Mouse (Mus musculus) MEL (cell line): ENCODE results near the gene Isy1. TPM values are rescaled to one million over a fixed set of nuclear protein-coding genes. Genes with fewer than 3 reads are reported as not detected.

Experiments used
- DNase-seq: peaks from one replicate; pipeline ENCODE4 v3.0.0; 2011; ENCODE audit warnings: low read depth, low spot score
- H3K27ac ChIP-seq: 2 replicates; pipeline ENCODE4 v1.5.1; 2012; ENCODE audit warnings: low read depth, mild to moderate bottlenecking, control low read depth, low read length, moderate library complexity; ENCODE audit not compliant: control insufficient read depth
- H3K27me3 ChIP-seq, 2 experiments: fragments of 150-350 bp in 1 of 2; sonication (generic) in 1 of 2; 2 replicates each; pipeline ENCODE4 v1.6.1; 2012; ENCODE audit warnings: low read length in 2 of 2, mild to moderate bottlenecking in 2 of 2, improper control_type of control experiment in 1 of 2, moderate library complexity in 1 of 2; ENCODE audit not compliant: insufficient read depth in 2 of 2, control insufficient read depth in 1 of 2
- H3K36me3 ChIP-seq, 2 experiments: 2 replicates each; pipeline ENCODE4 v1.6.1; 2012 to 2014; ENCODE audit warnings: low read length in 2 of 2, improper control_type of control experiment in 1 of 2, inconsistent platforms in 1 of 2, mild to moderate bottlenecking in 1 of 2; ENCODE audit not compliant: insufficient read depth in 2 of 2, control insufficient read depth in 1 of 2
- H3K4me1 ChIP-seq, 2 experiments: fragments of 150-350 bp in 1 of 2; sonication (generic) in 1 of 2; 2 replicates each; pipeline ENCODE4 v1.6.1; 2012; ENCODE audit warnings: low read length in 2 of 2, improper control_type of control experiment in 1 of 2, mild to moderate bottlenecking in 1 of 2; ENCODE audit not compliant: insufficient read depth in 2 of 2, control insufficient read depth in 1 of 2
- H3K4me3 ChIP-seq, 2 experiments: fragments of 150-350 bp in 1 of 2; sonication (generic) in 1 of 2; 2 replicates each; pipeline ENCODE4 v1.5.1; 2012; ENCODE audit warnings: low read depth in 2 of 2, low read length in 2 of 2, mild to moderate bottlenecking in 2 of 2, moderate library complexity in 2 of 2, control low read depth in 1 of 2, improper control_type of control experiment in 1 of 2; ENCODE audit not compliant: control insufficient read depth in 1 of 2, insufficient read depth in 1 of 2
- H3K79me2 ChIP-seq: 2 replicates; pipeline ENCODE4 v1.6.1; 2012; ENCODE audit warnings: mild to moderate bottlenecking, low read length, moderate library complexity; ENCODE audit not compliant: control insufficient read depth, poor library complexity, insufficient read depth
- H3K9ac ChIP-seq: 2 replicates; pipeline ENCODE4 v1.6.1; 2012; ENCODE audit warnings: low read depth, mild to moderate bottlenecking, control low read depth, low read length, moderate library complexity; ENCODE audit not compliant: control insufficient read depth, poor library complexity, severe bottlenecking
- H3K9me3 ChIP-seq: fragments of 150-350 bp; sonication (generic); replicated peaks from 2 replicates; pipeline ENCODE4 v1.6.1; 2012; ENCODE audit warnings: mild to moderate bottlenecking, low read length, improper control_type of control experiment, moderate library complexity; ENCODE audit not compliant: insufficient read depth
- BHLHE40 ChIP-seq: IDR thresholded peaks from 2 replicates; pipeline ENCODE4 v1.6.1; 2012; ENCODE audit warnings: low read depth, mild to moderate bottlenecking, inconsistent platforms, low read length, improper control_type of control experiment, borderline replicate concordance
- CHD2 ChIP-seq: IDR thresholded peaks from 2 replicates; pipeline ENCODE4 v1.6.1; 2011; ENCODE audit warnings: low read length, improper control_type of control experiment
- E2F4 ChIP-seq: IDR thresholded peaks from 2 replicates; pipeline ENCODE4 v1.6.1; 2011; ENCODE audit warnings: low read depth, low read length, improper control_type of control experiment, borderline replicate concordance
- ELF1 ChIP-seq: IDR thresholded peaks from 2 replicates; pipeline ENCODE4 v1.6.1; 2014; ENCODE audit warnings: low read depth, mild to moderate bottlenecking, inconsistent platforms, low read length, improper control_type of control experiment, moderate library complexity
- EP300 ChIP-seq, 2 experiments: IDR thresholded peaks; 2 replicates each; pipeline ENCODE4 v1.6.1; 2011; ENCODE audit warnings: improper control_type of control experiment in 2 of 2, low read length in 2 of 2, low read depth in 1 of 2, mild to moderate bottlenecking in 1 of 2
- GABPA ChIP-seq: IDR thresholded peaks from 2 replicates; pipeline ENCODE4 v1.6.1; 2012; ENCODE audit warnings: low read depth, mild to moderate bottlenecking, inconsistent platforms, low read length, improper control_type of control experiment, moderate library complexity
- JUND ChIP-seq: IDR thresholded peaks from 2 replicates; pipeline ENCODE4 v1.6.1; 2011; ENCODE audit warnings: low read depth, mild to moderate bottlenecking, improper control_type of control experiment, low read length
- KAT2A ChIP-seq: conservative IDR thresholded peaks from 2 replicates; pipeline ENCODE4 v1.6.1; 2012; ENCODE audit warnings: low read depth, low read length, improper control_type of control experiment, inconsistent platforms
- MXI1 ChIP-seq: IDR thresholded peaks from 2 replicates; pipeline ENCODE4 v1.6.1; 2011; ENCODE audit warnings: mild to moderate bottlenecking, low read depth, low read length, improper control_type of control experiment
- MYB ChIP-seq: IDR thresholded peaks from 2 replicates; pipeline ENCODE4 v1.6.1; 2011; ENCODE audit warnings: mild to moderate bottlenecking, low read depth, low read length, improper control_type of control experiment
- MYC ChIP-seq: IDR thresholded peaks from 2 replicates; pipeline ENCODE4 v1.6.1; 2011; ENCODE audit warnings: low read depth, mild to moderate bottlenecking, low read length, improper control_type of control experiment, moderate library complexity
- NELFE ChIP-seq: IDR thresholded peaks from 2 replicates; pipeline ENCODE4 v1.6.1; 2011; ENCODE audit warnings: low read depth, low read length, improper control_type of control experiment
- NRF1 ChIP-seq: IDR thresholded peaks from 2 replicates; pipeline ENCODE4 v1.6.1; 2014; ENCODE audit warnings: low read depth, mild to moderate bottlenecking, inconsistent platforms, low read length, improper control_type of control experiment, moderate library complexity; ENCODE audit not compliant: poor library complexity, insufficient read depth, severe bottlenecking
- POLR2A ChIP-seq, 2 experiments: IDR thresholded peaks; 2 replicates each; pipeline ENCODE4 v1.6.1; 2011 to 2012; ENCODE audit warnings: low read length in 2 of 2, mild to moderate bottlenecking in 2 of 2, control low read depth in 1 of 2, improper control_type of control experiment in 1 of 2, low read depth in 1 of 2, moderate library complexity in 1 of 2; ENCODE audit not compliant: control insufficient read depth in 1 of 2, insufficient read depth in 1 of 2, poor library complexity in 1 of 2
- POLR2AphosphoS5 ChIP-seq: IDR thresholded peaks from 2 replicates; pipeline ENCODE4 v1.6.1; 2012; ENCODE audit warnings: low read depth, borderline replicate concordance, mild to moderate bottlenecking, inconsistent platforms, low read length, moderate library complexity, mixed read lengths
- RAD21 ChIP-seq: IDR thresholded peaks from 2 replicates; pipeline ENCODE4 v1.6.1; 2011; ENCODE audit warnings: mild to moderate bottlenecking, low read depth, low read length, improper control_type of control experiment
- RCOR1 ChIP-seq: IDR thresholded peaks from 2 replicates; pipeline ENCODE4 v1.6.1; 2012; ENCODE audit warnings: low read depth, mild to moderate bottlenecking, inconsistent platforms, low read length, improper control_type of control experiment
- SMC3 ChIP-seq: IDR thresholded peaks from 2 replicates; pipeline ENCODE4 v1.6.1; 2011; ENCODE audit warnings: low read depth, low read length, improper control_type of control experiment
- TBP ChIP-seq: IDR thresholded peaks from 2 replicates; pipeline ENCODE4 v1.8.0; 2011; ENCODE audit warnings: low read depth, low read length, improper control_type of control experiment
- TCF12 ChIP-seq: IDR thresholded peaks from 2 replicates; pipeline ENCODE4 v1.6.1; 2014; ENCODE audit warnings: low read depth, mild to moderate bottlenecking, inconsistent platforms, low read length, improper control_type of control experiment, moderate library complexity
- ZNF384 ChIP-seq: IDR thresholded peaks from 2 replicates; pipeline ENCODE4 v1.6.1; 2012; ENCODE audit warnings: low read depth, mild to moderate bottlenecking, inconsistent platforms, low read length, improper control_type of control experiment
- polyA plus RNA-seq, 2 experiments: library from polyadenylated mRNA; stranded (reverse) in 1 of 2; unstranded in 1 of 2; fragments of >175 nt in 1 of 2; fragments of >200 nt in 1 of 2; gene quantifications; 2 replicates each; pipeline versions ENCODE4 v1.2.1 to v1.2.4; 2012; ENCODE audit warnings: low replicate concordance in 2 of 2, low read depth in 1 of 2; ENCODE audit not compliant: insufficient read length in 2 of 2, insufficient read depth in 1 of 2, missing spikeins in 1 of 2
- total RNA-seq: library from RNA; depleted of rRNA; stranded (reverse); fragments of 300-350 nt; gene quantifications from 2 replicates; pipeline ENCODE4 v1.2.3, GENCODE M21; 2012

The Isy1 gene
- total and polyA plus RNA-seq, 3 experiments, result 64.5 to 115 TPM; not detected in 1

DNA sequence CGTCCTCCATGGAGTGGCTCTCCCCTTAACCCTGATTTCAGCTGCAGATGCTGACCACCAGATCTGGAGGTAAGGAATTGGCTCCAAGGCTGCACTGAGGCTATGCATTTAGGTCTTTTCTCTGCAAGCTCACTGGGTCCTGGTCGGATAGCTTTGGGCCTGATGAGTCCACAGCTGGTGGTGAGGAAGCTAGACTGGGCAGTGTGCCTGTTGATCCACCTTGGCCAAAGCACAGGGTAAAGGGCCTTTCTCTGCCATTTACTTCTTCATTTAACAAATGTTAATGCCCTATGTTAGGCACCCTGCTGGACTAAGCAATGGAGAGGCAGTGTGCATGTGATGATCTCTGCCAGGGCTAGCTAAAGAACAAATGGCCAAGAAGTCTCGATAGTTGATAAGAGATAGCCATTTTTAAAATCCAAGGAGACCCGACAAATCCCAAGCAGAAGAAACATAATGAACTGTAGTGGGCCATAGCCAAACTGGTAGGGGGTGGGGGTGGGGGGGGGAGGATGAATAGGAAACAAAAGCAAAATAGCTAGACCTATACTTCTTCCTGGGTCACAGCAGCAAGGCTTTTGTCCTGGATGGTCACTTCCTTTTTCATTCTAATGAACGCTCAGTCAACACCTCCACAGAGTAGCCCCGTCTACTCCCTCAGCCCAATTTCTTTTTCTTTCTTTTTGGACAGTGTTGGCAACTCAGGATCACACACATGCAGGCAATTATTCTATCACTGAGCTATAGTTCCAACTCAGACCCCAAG lies 43.0 kb downstream of the Isy1 start:
- Histone ChIP-seq H3K9me3 (no peaks in the 10 kb centered on the region), H3K9ac (no peak overlapping the region), H3K79me2 (no peaks in the 10 kb centered on the region), H3K27ac (no peak overlapping the region), H3K4me1 (peaks cover 6 to 11% of the 10 kb centered on the region in 2 experiments), H3K27me3 (no peaks in the 10 kb centered on the region)
- no peak for TF ChIP-seq ZNF384
- TF ChIP-seq NELFE, result no peak
- no peak for TF ChIP-seq KAT2A
- TF ChIP-seq CHD2, result no peak
- TF ChIP-seq, all 39 proteins: peak for 0
- no peak for DNase-seq
- Histone ChIP-seq H3K4me3 (no peak overlapping the region), H3K36me3 (peaks cover 0 to 12% of the 10 kb centered on the region in 2 experiments; a peak in 2 of 4 replicates)

DNA sequence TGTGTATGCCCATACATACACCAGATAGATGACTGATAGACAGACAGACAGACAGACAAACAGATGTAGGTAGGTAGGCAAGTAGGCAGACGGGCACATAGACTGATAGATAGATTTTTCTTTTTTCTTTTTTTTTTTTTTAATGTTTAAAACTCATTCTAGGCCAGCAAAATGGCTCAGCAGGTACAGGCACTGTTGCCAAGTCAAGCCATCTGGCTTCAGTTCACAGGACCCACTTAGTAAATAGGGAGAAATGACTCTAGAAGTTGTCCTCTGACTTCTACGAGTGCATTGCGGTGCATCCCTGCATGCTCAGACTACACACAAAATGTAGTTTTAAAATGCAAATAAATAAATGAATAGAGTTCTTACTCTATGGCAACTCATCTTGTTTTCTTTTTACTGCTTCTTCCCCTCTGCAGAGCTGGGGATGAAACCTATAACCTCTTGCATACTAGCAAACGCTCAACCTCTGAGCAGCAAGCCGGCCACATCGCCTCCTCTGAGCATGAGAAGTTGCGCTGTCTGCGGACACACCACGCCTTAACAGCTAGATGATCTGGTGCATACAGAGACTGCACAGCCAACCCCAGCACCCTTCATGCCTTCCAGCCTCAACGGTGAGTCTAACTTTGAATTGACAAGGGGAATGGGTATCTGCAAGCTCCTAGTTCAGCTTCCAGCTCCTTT lies 44.6 kb downstream of the Isy1 start:
- H3K4me1 ChIP-seq, result peaks cover 21 to 27% of the 10 kb centered on the region in 2 experiments
- DNase-seq, result no peak
- no peaks in the 10 kb centered on the region for H3K79me2 ChIP-seq

DNA sequence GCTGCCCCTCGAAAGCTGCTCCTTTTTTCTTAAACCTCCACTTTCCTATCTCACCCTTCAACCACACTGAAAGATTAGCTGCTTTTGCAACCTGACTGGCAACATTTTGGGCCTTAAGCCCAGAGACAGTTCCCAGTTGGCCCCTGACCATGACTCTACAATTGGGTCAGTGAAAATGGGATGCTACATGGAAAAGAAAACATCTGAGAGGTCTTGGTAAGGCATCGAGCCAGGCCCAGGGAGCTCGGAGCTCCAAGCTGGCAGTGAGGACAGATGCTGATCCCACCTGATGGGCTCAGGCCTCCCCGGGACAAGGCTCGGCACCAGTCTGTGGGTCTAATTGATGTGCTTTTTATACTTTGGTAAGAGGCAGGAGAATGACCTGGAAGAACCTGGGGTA lies 46.8 kb downstream of the Isy1 start:
- H3K79me2 ChIP-seq, result no peaks in the 10 kb centered on the region
- no peak for DNase-seq
- peaks cover 26 to 40% of the 10 kb centered on the region in 2 experiments for H3K4me1 ChIP-seq
- no peak overlapping the region for H3K27ac ChIP-seq
- H3K27me3 ChIP-seq, result no peaks in the 10 kb centered on the region
- H3K36me3 ChIP-seq, result peaks cover 0 to 25% of the 10 kb centered on the region in 2 experiments; a peak in 2 of 4 replicates
- H3K9me3 ChIP-seq, result no peaks in the 10 kb centered on the region
- H3K9ac ChIP-seq, result no peak overlapping the region
- TF ChIP-seq JUND, result no peak
- no peak for TF ChIP-seq RCOR1
- TF ChIP-seq TCF12, result 0 out of 2 replicates have a peak, but pooled peaks have one; percentile 9
- TF ChIP-seq NRF1, result no peak
- no peak for TF ChIP-seq ELF1
- no peak for TF ChIP-seq MXI1
- TF ChIP-seq ZNF384, result no peak
- 0 out of 2 replicates have a peak, but pooled peaks have one; percentile 31 for TF ChIP-seq MYC
- TF ChIP-seq BHLHE40, result no peak
- TF ChIP-seq E2F4, result no peak
- peak in 1 of 2 experiments; percentile 33; a peak in 1 of 4 replicates for TF ChIP-seq EP300 (IDR thresholded peaks at IDR 0.05; ENCODE audit: low read depth in 1 of 2, low read length in 2 of 2)
- H3K4me3 ChIP-seq, result no peak overlapping the region

More for the DNA sequence above, 44.6 kb downstream of the Isy1 start:
- Histone ChIP-seq H3K4me3 (no peak overlapping the region), H3K9ac (no peak overlapping the region), H3K27ac (no peak overlapping the region), H3K36me3 (peaks cover 0 to 25% of the 10 kb centered on the region in 2 experiments; a peak in 2 of 4 replicates), H3K9me3 (no peaks in the 10 kb centered on the region), H3K27me3 (no peaks in the 10 kb centered on the region)
- no peak for TF ChIP-seq SMC3
- TF ChIP-seq POLR2AphosphoS5, result no peak
- no peak for TF ChIP-seq POLR2A (IDR thresholded peaks at IDR 0.05; ENCODE audit: control insufficient read depth in 1 of 2, insufficient read depth in 1 of 2, low read depth in 1 of 2, low read length in 2 of 2, poor library complexity in 1 of 2)
- no peak for TF ChIP-seq TBP
- TF ChIP-seq NELFE, result no peak
- no peak for TF ChIP-seq GABPA
- no peak for TF ChIP-seq MYB
- TF ChIP-seq RAD21, result no peak
